Mouse (Mus musculus) embryonic fibroblast, embryonic 13.5 days (primary cell): ENCODE results near the gene Klf9.

Source experiments
- CTCF ChIP-seq: IDR thresholded peaks from 2 replicates; pipeline ENCODE4 v1.5.1; 2011; ENCODE audit warnings: mild to moderate bottlenecking, control low read depth, low read length, moderate library complexity, borderline replicate concordance; ENCODE audit not compliant: insufficient read depth
- POLR2A ChIP-seq: IDR thresholded peaks from 2 replicates; pipeline ENCODE4 v1.6.1; 2011; ENCODE audit warnings: low read depth, mild to moderate bottlenecking, control low read depth, low read length, moderate library complexity

DNA sequence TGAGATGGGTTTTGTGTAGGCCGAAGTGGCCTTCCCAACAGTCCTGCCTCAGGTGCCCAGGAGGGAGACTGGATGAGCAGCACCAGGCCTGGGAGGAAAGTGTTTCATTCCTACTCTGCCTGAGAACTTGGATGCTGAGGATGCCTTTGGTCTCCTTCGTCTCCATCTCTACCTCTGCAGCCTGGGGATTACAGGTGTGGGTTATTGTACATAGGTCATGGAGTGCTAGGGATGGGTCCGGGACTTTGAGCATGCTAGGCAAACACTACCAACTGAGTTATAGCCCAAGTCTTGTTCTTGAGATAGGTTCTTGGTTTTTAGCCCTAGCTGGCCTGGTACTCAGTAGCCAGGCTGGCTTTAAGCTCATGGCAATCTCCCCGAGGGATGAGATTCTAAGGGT is 42.5 kb downstream of the Klf9 start:
- TF ChIP-seq CTCF (no peak), POLR2A (no peak)
